ENCODE assay signal across 13 mouse cellular contexts in the genomic region with DNA sequence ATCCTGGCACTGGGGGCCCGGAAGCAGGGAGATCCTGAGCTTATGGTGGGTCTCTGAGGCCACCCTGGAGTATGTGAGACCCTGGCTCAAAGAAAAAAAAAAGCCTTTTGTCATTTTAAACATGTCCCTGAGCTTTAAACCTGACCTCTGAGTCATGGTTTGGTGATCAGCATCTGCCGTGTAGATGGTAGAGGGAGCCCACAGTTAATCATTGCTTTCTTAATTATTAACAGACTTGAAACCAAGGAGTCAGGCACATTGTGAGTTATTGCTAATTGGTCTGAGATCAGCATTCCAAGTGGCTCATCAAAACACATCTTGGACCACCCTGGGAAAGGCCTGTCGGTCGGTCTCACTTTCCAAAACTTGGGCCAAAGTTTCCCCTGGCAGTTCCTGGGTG.
"Had no signal": no experiment of that assay in that cellular context is flagged by ENCODE, and none has a peak within 500 bp of the region (broad histone marks: within the 10 kb centered on the region; RNA-seq: fewer than 3 reads in every experiment).

No protein-coding gene starts in this region.

- H3K9me3 ChIP-seq: limb, embryonic 12.5 days; midbrain, embryonic 12.5 days; neural tube, embryonic 13.5 days; stomach, embryonic 15.5 days had no signal

- H3K4me3 ChIP-seq: limb, embryonic 12.5 days; midbrain, embryonic 12.5 days; neural tube, embryonic 13.5 days; stomach, embryonic 15.5 days had no signal

- DNase-seq: liver; lung, adult 18-20 months; retina, postnatal 1 day; right cerebral cortex, postnatal 4 days; spleen, adult 18-20 months; thymus, adult 2 months; thymus, postnatal 25 days had no signal

- ATAC-seq: midbrain, embryonic 16.5 days had no signal

- H3K27ac ChIP-seq: limb, embryonic 12.5 days; liver, embryonic 14.5 days; midbrain, embryonic 12.5 days; neural tube, embryonic 13.5 days; stomach, embryonic 15.5 days had no signal

- H3K4me1 ChIP-seq: neural tube, embryonic 13.5 days had no signal

- H3K9ac ChIP-seq: limb, embryonic 12.5 days; liver, embryonic 14.5 days; midbrain, embryonic 12.5 days; neural tube, embryonic 13.5 days; stomach, embryonic 15.5 days had no signal

- H3K4me2 ChIP-seq: limb, embryonic 12.5 days; midbrain, embryonic 12.5 days; neural tube, embryonic 13.5 days; stomach, embryonic 15.5 days had no signal
